Mouse (Mus musculus) left cerebral cortex, postnatal 10 days (tissue): Measurements from ENCODE around the gene Uqcr11. TPM values are rescaled to one million over a fixed set of nuclear protein-coding genes. Genes with fewer than 3 reads are reported as not detected.
A peak's percentile ranks its signal among the peaks of the same experiment; 100 is the strongest.

Experiments
- DNase-seq, 2 experiments: peaks; one replicate each; pipeline ENCODE4 v3.0.0; 2021 to 2022; ENCODE audit warnings: low spot score in 2 of 2, mixed read lengths in 1 of 2; ENCODE audit errors: extremely low spot score in 1 of 2
- intact Hi-C: fragments of 180-260 bp; cut with DNase I; formaldehyde crosslinking; loops from one replicate; pipeline ENCODE4 v1.15.1; 2025
- total RNA-seq, 2 experiments: library from RNA; stranded (reverse); gene quantifications; 2 replicates each; pipeline ENCODE4 v1.2.3; 2021

Uqcr11 gene
- total RNA-seq, 2 experiments from 2014 or later: 508 to 513 TPM

- intact Hi-C loops: no loop called here
- peak in 1 of 2 experiments; percentile 74 for DNase-seq
Measured at GRCm38 (mm10) chr10:80385811-80386734, 20.6 kb downstream of the Uqcr11 start.

DNA sequence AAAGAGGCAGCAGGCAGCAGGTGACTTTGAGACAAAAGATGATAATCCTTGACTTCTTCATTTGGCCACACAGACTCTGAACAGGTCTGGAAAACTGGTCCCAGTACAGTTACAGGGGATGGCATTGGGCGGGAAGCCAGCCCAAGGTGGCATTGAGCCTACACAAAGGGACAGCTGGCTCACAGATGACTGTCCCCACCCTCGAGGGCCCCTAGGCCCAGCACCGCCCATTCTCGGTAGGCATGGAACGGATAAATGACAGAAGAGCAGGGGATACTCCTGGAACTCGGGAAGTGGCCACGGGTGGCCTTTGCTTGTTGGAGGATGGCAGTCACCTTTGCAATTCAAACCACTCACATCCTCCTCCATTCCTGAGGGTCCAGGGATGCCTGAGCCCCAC is 21.3 kb downstream of the Uqcr11 start:
- no peak for DNase-seq
- intact Hi-C loops: no loop called here

DNA sequence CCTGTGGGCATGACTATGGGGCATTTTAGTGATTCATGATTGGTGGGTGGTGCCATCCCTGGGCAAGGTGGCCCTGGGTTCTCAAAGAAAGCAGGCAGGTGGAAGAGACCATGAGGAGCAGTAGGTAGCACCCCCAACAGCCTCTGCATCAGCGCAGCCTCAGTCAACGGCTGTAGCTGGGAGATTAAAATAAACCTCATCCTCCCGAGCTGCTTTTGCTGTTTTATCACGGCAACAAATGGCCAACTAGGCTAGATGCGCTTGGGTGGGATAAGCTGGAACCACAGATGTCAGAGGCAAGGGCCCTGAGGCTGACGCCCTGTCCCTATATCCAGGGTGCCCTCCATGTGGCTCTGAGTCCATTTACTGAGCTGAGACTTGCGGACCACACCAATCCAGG is 21.9 kb downstream of the Uqcr11 start:
- no peak for DNase-seq
- intact Hi-C loops: no loop called here

- no peak for DNase-seq
- intact Hi-C loops: no loop called here
Measured at GRCm38 (mm10) chr10:80384115-80384639, 22.5 kb downstream of the Uqcr11 start.

- intact Hi-C loops: no loop called here
- no peak for DNase-seq
Measured at GRCm38 (mm10) chr10:80383431-80383830, 23.2 kb downstream of the Uqcr11 start.

DNA sequence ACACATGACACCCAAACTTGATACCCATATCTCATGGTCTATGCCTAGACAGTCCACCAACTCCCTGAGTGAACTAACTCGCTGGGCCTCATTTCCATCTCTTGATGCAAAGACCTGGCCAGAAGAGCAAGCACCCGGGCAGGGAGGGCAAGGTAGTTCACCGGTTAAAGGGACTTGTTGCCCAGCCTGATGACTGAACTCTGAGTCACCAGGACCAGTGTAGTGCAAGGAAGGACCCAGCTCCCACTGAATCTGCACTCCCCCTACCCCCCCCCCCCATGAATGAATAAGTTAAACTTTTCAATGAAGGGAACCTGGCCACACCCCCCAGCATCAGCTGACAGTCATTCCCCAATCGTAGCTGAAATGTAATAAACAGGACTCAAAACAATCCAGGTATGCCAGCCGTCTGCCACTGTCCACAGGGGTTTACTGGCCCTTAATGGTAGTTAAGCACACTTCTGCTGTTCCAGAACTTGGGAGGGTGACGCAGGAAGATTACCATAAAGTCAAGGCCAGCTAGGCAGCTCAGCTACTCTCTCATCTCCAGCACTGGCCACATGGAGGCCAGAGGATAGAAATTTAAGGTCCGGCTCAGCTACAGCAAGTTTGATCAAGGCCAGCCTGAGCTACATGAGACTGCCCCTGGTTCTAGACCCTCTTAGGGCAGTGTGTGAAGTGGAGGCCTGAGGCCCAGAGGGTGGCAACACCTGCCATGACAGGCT is 23.8 kb downstream of the Uqcr11 start:
- DNase-seq: no peak
- intact Hi-C loops: no loop called here

DNA sequence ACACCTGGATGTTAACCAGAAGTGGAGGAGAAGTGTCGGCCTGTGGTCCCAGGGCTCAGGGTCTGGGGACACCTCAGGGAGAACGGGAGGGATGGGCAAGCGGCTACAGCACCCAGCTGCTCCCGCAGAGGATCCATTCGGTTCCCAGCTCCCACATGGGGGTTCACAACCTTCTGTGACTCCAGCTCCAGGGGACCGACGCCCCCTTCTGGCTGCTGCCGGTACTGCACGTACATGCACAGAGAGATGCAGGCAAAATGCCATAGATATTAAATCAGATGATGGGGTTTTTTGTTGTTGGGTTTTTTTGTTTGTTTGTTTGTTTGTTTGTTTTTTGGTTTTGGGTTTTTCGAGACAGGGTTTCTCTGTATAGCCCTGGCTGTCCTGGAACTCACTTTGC is 28.9 kb downstream of the Uqcr11 start:
- DNase-seq: no peak
- intact Hi-C loops: loop anchor here (10.0 kb wide), 1 partner anchor 127 kb away; no protein-coding TSS in a partner anchor

DNA sequence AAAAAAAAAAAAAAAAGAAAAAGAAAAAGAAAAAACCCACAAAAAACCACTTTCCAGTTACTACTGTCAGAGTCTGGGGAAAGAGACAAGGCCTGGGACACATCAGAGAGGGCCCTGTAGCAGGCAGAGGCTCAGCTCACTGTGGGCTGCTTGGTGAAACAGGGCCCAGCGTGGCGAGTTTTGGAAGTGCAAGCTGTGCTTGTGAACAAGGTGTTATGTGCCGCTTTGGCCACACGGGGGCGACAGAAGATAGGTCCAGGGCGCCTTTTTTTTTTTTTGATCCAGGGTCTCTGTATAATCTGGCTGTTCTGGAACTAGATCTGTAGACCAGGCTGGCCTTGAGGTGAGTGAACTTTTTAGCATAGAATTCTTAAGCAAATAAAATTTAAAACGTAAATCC is 30.5 kb downstream of the Uqcr11 start:
- intact Hi-C loops: loop anchor here (10.0 kb wide), 1 partner anchor 129 kb away; no protein-coding TSS in a partner anchor
- peak; percentile 91 to 95 for DNase-seq

- intact Hi-C loops: loop anchor here (2.0 to 10.0 kb wide), 2 partner anchors 33 to 131 kb away; no protein-coding TSS in a partner anchor
- DNase-seq: peak; percentile 68 to 79
Measured at GRCm38 (mm10) chr10:80374063-80374462, 32.6 kb downstream of the Uqcr11 start.

DNA sequence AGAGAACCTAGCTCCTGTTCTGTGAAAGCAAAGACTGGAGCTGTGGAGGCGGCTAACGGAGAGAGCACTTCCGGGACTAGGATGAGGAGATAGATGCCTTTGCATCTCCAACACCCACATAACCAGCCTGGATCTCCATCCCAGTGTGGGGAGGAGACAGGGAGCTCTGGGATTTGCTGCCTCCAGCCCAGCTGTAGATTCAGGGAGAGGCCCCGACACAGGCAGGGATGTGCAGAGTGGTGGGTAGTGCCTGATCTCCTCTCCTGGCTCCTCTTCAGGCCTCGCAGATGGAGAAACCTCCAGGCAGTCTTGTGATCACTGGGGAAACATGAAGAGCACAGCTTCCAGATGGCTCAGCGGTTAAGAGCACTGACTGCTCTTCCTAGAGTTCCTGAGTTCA is 33.9 kb downstream of the Uqcr11 start:
- intact Hi-C loops: loop anchor here (2.0 to 10.0 kb wide), 2 partner anchors 16 to 132 kb away; partner anchors contain the start of gene Plk5
- no peak for DNase-seq

GRCm38 (mm10) chr10:80371983-80372382 is 34.6 kb downstream of the Uqcr11 start:
- no peak for DNase-seq
- intact Hi-C loops: loop anchor here (2.0 to 10.0 kb wide), 2 partner anchors 15 to 133 kb away; partner anchors contain the start of gene Plk5

DNA sequence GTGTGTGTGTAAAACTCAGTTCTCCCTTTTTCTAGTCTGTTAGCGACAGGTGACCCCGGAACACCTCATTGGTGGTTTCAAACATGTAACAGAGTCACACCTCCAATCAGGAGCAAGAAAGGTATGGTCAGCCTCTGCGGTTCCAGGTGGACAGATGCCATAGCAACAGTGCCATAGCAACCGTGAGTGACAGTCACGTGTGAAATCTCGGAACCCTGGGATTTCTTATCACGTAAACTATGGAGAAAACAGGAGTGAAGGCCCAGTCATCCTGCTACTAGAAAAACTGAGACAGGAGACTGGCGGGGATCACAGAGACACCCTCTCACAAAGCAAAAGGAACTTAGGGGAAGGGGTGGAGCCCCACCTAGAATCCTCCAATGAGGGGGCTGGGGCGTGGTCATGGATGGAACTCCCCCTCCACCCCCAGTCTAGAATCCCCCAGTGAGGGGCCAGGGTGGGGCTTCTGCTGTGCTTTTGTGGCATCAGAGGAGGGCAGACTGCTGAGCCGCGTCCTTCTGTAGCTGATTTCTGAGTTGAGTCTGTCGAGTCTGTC is 35.1 kb downstream of the Uqcr11 start:
- intact Hi-C loops: loop anchor here (10.0 kb wide), 1 partner anchor 133 kb away; no protein-coding TSS in a partner anchor
- DNase-seq: peak; percentile 68 to 71

- intact Hi-C loops: loop anchor here (10.0 kb wide), 1 partner anchor 135 kb away; no protein-coding TSS in a partner anchor
- no peak for DNase-seq
Measured at GRCm38 (mm10) chr10:80369995-80370747, 36.5 kb downstream of the Uqcr11 start.

DNA sequence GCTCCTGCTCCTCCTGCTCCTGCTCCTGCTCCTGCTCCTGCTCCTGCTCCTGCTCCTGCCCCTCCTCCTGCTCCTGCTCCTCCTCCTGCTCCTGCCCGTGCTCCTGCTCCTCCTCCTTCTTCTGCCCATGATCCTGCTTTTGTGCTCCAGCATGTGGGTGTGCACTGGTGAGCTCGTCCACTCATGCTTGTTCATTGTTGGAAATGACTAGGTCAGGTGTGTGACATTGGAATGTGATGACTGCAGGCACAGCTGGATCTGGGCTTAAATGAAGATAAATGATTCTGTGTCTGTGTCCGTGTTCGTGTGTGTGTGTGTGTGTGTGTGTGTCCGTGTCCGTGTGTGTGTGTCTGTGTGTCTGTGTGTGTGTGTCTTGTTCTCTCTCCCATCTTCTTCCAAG is 38.2 kb downstream of the Uqcr11 start:
- intact Hi-C loops: no loop called here
- DNase-seq: no peak

GRCm38 (mm10) chr10:80367954-80368353 is 38.7 kb downstream of the Uqcr11 start:
- intact Hi-C loops: no loop called here
- DNase-seq: no peak

- intact Hi-C loops: no loop called here
- DNase-seq: no peak
Measured at GRCm38 (mm10) chr10:80365736-80366135, 40.9 kb downstream of the Uqcr11 start.

DNA sequence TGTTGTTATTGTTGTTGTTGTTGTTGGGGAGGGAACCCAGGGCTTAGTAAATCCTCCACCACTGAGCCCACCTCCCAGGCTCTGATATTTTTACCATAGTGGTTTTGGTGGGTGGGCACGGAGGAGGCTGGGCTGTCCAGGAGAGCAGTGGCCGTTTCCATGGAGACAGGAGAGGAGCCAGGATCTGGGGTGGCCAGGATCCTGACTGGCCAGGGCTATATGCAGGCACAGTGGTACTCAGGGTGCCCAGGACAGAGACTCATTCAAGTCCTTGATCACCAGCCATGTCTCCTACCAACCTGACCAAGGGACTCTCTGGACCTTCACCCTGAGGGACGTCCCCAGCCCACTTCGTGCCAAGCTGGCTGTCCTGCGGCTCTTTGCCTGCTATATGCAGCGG is 42.9 kb downstream of the Uqcr11 start:
- intact Hi-C loops: no loop called here
- DNase-seq: no peak

DNA sequence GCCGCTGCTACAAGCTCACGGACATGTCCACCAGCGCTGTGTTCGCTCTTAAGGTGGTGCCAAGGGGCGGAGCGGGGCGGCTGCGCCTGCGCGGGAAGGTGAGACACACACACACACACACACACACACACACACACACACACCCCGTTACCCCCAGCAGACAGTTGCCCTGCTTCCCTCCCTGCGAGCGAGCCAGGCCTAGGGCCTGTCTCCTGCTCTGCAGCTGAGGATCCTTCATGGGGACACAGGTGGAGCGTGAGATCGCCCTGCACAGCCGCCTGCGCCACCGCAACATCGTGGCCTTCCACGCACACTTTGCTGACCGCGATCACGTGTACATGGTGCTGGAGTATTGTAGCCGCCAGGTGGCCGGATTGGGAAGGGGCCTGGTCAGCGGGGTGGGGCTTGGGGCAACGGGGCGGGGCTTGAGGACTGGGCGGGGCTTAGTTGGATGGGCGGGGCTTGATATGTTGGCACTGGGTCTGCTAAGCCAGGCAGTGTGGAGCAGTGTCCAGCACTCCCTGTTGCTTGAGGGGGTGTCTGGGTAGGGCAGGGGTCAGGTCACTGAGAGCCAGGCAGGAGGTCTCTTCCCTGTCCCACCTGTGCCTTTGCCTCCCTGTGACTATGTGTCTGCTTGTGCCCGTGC is 48.5 kb downstream of the Uqcr11 start:
- intact Hi-C loops: loop anchor here (2.0 kb wide), 1 partner anchor 15 kb away; no protein-coding TSS in a partner anchor
- DNase-seq: peak in 1 of 2 experiments; percentile 59
